Mouse (Mus musculus) lung, postnatal 4 days (tissue): ENCODE results near the gene Kirrel.

ENCODE experiments used
- DNase-seq, 2 experiments: peaks; one replicate each; pipeline ENCODE4 v3.0.0; 2021

The Kirrel gene

GRCm38 (mm10) chr3:87076899-87077298, 97.6 kb downstream of the Kirrel start:
- no peak for DNase-seq

GRCm38 (mm10) chr3:87076161-87076560, 98.4 kb downstream of the Kirrel start:
- DNase-seq: no peak

GRCm38 (mm10) chr3:87072612-87073515, 101.7 kb downstream of the Kirrel start:
- DNase-seq: no peak

- DNase-seq: no peak
Observed at GRCm38 (mm10) chr3:87072191-87072590, 102.4 kb downstream of the Kirrel start.

GRCm38 (mm10) chr3:87067396-87067975, 107.1 kb downstream of the Kirrel start:
- no peak for DNase-seq

GRCm38 (mm10) chr3:87053939-87054338, 120.6 kb downstream of the Kirrel start:
- DNase-seq: no peak

GRCm38 (mm10) chr3:87047801-87048200, 126.7 kb downstream of the Kirrel start:
- DNase-seq: no peak

- DNase-seq: no peak
Observed at GRCm38 (mm10) chr3:87041733-87042132, 132.8 kb downstream of the Kirrel start.

GRCm38 (mm10) chr3:87038500-87038899, 136.0 kb downstream of the Kirrel start:
- no peak for DNase-seq

- no peak for DNase-seq
Observed at GRCm38 (mm10) chr3:87034061-87034460, 140.5 kb downstream of the Kirrel start.

GRCm38 (mm10) chr3:87033357-87033756, 141.2 kb downstream of the Kirrel start:
- DNase-seq: peak; percentile 68 to 82

- DNase-seq: peak; percentile 41 to 67
Observed at GRCm38 (mm10) chr3:87030855-87031254, 143.7 kb downstream of the Kirrel start.
